Mouse (Mus musculus): Measurements from ENCODE around the gene Uevld.
"Not testable (repeated sequence)": the region's sequence is repeated elsewhere in the genome, so short reads cannot be mapped to it uniquely, and the experiment has no call there.

Uevld gene

DNA sequence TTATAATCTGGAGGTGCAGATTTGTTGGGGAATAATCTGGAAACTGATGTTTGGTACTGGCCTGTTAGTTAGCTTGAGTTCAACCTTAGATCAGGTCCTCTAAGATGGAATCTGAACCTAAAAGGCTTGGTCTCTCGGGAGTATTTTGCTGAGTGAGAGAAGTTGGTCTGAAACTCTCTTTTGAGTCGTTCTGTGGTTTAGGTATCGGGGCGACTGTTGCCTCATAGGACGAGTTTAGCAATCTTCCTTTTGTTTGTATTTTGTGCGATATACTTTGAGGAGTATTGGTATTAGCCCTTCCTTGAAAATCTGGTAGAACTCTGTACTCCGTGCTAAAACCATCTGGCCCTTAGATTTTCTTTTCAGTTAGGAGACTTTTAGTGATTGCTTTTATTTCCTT is 5.7 kb upstream of the Uevld start:
- DNase-seq = no peak

DNA sequence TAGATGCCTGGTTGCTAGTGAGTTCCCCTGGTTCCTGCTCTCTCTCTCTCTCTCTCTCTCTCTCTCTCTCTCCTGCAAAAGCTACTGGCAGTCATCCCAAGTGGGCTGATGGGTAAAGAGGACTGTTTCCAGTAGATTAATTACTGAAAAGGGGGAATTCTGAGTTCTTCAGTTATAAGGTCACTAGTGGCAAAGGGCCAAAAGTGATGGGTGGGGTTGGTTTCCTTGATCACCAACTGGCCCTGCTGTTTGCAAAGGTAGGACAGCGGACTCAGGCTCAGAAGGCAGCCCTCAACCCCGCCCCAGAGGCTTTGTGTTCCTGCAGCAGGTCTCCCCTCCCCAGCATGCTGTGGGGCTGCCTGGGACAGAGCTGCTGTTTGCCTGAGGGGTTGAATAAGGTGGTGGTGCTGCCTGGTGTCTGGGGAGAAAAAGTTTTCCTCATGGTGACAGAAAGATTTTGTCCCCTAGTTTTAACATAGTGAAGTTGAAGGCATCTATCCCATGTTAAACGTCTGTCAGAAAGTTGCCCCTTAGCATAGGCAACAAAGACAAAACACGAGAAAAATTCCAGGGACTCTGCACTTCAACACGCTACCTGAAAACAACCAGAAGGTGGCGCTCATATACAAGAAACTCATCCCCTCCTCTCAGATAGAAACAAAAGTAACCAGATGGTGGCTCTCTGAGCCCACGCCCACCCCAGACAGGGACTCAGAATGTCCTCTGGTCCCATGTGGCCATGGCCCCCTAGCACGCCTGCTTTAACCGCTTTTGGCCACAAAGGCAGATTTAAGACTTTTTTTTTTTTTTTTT is 4.7 kb upstream of the Uevld start:
- peak; percentile 72 for DNase-seq

DNA sequence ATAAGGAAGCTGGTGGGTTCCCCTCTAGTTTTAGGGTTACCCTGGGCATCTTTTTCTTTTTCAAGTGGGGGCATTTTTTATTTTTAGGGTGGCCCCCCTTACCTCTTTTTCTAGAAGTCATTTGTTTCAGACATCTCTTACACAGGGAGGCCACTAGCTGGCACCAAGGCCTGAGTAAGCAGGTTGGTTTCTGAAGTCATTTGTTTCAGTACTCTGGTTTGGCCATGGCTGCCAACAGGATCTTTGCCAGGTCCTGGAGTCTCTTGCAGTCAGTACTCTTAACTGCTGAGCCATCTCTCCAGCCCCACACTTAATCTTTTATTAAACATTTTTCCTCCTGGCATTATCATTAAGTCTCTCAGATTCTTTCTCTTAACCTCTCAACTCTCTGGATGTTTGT is 3.8 kb upstream of the Uevld start:
- DNase-seq = no peak

DNA sequence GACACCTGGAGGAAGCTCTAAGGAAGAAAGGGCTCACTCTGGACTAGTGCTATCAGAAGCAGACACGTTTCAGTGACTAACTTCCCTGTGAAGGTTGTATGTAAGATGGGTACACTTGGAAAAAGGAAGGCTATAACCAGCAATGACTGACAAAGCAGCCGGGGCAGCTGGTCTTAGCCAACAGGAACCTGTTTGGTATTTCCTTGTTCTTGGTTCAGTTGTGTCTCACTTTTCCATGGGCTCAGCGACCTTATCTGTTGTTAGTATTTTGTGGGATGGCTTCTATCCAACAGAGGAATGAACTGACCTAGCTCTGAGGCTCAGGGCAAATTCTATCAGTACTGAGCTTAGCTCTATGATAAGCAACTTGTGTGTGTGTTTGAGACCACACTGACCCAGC is 2.7 kb upstream of the Uevld start:
- DNase-seq = no peak

DNA sequence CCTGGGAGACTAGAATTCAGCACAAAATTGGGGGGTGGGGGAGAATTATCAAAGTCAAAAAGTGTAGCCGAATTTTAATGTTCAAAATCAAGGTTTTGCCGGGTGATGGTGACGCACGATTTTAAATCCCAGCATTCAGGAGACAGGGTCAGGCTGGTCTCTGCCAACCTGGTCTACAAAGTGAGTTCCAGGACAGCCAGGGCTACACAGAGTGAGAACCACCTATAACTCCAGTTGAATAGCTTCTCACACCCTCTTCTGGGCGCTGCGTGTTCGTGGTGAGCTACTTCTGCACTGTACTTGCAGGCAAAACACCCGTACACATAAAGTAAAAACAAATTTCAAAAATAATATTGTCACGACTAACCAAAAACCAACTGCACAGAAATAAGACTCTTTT is 526 bp upstream of the Uevld start:
- peak; percentile 42 for DNase-seq

DNA sequence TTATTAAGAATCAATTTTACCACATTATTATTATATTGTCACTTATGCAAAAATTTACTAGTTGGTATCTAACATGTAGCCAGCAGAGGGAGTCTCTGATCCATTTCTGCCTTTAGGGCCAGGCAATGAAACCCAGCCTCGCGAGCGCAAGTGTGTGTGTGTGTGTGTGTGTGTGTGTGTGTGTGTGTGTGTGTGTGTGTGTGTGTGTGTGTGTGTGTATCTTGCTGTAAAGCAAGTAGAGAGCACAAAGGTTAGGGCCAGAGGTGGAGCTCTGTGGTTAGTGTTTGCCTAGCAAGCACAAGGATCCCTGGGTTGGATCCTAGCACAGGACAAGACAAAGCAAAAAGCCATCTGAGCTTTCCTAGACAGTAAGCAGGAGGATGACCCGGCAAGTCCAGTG is 22.5 kb downstream of the Uevld start:
- no peak for DNase-seq

DNA sequence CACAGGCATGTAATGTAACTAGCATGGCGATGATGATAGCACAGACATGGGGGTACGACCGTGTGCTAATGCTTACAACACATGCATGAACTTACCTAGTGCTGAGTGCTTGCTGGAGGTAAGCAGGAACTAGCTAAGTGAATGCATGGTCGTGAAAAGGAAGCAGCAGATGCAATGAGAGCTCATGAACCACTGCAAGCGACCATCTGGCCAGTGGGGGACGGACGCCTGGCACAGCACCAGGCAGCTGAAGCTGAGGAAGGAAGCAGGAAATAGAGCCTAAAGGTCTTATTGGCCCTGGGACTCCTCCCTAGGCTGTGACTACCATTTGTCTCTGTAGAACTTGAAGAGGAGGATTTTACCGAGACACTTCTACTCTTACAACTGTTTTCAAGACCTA is 23.5 kb downstream of the Uevld start:
- DNase-seq = no peak

DNA sequence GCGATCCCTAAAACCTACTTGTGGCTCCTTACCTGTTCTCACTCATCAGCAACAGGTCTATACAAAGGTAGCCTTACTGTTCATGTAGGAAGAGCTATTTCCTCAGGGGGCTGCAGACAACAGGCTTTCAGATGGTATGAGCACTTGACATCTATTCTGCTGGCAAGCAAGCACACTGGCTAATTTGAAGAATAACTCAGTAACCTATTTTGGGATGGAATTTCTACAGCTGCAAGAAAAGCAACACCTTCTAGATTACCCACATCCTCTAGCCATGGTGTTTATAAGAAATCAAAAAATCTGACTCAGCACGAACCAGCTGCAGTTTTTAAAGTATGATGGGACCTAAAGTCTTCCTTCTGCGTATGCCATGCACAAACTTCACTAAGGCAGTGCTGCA is 27.0 kb downstream of the Uevld start:
- no peak for DNase-seq

DNA sequence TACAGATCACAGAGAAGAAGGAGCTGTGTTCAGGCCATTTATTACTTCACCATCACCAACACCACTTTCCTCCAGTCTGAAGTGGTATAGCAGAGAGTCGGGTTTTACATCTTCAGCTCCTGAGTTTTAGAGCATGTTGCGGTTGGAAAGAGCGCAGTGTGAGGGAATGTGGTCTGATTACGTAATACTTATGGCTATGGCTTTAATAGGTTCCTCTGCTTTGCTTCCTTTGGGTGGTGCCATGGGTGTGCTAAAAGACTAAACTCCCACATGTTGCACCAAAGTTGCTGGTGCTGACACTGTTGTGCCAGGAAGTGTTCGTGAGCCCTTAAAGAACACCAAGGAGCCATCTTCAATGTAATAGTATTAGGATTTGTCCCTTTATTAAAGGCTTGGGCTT is 30.0 kb downstream of the Uevld start:
- DNase-seq = no peak

DNA sequence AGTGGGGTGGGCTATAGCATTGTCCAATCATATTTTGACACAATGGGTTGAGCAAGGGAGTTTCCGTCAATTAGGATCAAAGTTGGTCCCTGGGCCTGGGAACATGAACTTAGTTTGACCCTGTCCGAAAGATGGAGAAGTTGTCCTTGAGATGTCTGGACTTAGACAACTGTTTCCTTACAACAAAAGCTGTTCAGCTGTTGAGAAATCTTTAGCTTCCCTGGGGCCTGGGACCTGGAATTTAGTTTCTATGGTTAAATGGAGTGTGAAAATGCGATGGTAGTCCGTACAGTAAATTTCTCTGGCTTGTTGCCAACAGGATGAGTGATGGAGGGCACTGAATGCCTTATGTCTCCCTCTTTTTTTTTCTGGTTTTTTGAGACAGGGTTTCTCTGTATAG is 36.3 kb downstream of the Uevld start:
- no peak for DNase-seq

DNA sequence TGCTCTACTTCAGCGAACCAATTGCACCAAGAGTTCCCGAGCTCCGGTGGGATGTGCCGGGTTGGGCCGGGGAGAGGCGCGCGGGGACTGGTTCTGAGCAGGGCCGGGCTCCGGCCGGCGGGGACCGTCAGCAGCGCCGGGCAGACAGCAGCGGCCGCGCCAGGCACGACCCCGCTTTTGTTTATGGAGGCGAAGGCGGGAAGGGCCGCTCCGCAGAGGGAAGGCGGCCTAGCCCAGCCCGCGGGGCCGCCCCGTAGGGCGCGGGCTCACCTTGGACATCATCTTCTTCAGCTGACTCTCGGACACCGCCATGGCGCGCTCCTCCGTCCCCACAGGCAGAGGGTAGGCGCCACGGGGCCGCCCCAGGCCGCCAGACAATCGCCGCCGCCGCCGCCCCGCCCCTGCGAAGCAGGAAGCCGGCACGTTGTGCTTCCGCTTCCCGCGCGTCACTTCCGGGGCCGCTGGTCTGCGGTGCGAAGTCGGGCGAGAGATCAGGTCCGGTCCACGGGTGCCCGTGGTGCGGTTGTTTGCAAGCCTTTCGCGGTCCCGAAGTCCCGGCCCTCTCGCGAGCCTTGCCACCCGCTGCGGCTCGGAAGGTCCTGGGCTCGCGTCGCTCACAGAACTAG is 38.7 kb downstream of the Uevld start, which contains the start of gene Tsg101:
Gene Tsg101, minus strand, starts transcription at position 419 of the 626 bp plus-strand sequence.
- DNase-seq = peak; percentile 90

DNA sequence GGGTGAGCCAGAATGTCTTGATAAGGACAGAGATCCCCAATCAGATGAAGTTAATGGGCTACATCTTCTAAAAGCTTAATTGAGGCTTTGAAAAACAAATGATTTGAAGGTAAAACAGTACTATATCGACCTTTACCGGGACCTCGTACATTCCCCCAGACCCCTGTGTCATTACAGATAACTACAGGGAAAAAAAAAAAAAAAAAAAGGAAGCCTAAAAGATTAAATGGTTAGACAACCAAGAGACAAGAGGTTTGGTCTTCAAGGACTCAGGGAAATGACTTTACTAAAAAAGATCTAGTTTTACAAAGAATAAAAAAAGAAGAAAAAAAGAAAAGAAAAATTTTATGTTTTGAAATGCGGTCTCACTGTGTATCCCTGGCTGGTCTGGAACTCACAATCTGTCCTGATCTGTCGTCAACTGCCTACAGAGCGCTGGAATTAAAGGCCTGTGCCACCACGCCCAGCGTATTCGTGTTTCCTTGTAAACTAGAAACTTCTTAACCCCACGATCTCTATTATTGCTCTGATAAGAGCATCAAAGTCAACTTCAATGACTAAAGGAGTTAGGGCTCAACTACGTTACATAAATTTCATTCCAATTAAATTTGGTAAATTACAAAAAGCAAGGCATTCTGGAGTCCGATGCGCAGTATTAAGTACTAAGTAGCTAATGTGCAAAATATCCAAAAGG is 39.5 kb downstream of the Uevld start:
- DNase-seq = no peak

DNA sequence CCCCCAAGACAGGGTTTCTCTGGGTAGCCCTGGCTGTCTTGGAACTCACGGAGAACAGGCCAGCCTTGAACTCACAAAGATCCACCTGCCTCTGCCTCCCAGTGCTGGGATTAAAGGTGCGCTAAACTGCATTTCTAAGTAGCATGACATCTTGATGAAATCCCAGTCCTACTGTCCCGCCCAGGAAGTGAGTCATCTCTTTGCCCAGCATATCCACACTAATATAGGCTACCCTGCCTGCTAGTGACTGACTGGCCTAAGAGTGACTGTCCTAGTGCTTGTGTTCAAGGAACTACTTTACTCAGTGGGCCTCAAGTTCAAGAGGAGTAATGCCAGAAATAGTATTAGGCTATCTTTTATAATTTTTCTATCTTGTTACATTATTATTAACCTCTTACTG is 42.0 kb downstream of the Uevld start:
- no peak for DNase-seq

DNA sequence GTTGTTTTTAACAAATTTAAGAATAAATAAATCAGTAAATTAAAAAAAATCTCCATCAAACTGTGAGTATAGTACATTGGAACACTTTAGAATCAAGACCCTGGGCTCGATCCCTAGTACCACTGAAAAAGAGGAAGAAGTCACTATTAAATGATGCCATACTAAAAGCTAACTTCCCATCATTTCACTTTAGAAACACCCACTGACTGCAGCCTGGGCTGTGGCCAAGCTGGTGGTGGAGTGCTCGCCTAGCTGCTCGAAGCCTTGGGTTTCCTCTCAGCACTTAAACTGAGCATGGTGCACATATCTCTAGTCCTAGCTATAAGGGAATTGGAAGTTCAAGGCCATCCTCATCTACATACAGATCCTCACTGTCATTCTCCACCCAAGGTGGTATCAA is 47.1 kb downstream of the Uevld start:
- no peak for DNase-seq

DNA sequence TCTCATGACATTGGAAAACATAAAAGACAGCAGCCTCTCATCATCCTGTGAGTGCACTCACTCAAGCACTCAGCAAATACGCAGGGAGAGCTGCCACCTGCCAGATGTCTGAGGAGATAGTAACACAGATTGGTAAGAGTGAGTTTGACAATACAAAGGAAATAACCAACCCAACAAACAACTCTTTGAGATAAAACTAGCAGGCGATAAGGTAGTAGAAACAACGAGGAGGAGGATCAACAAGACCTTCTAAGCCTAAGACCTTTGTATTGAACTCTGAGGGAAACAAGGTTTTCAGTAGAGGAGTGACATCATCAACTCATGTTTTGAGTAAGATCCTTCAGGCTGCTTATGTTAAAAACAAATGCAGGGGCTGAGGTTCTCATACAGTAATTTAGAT is 59.0 kb downstream of the Uevld start:
- no peak for DNase-seq

DNA sequence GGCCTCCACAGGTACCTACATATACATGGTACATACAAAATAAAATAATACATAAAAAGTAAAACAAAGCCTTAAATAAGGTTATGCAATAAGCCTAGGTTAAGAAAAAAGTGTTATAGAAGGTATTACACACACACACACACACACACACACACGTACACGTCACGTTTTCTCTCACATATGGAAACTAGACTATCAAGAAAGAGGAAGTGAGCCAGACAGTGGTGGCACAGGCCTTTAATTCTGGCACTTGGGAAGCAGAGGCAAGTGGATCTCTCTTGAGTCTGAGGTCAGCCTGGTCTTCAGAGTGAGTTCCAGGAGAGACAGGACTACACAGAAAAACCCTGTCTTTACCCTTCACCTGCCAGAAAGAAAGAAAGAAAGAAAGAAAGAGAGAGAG is 62.8 kb downstream of the Uevld start:
- no peak for DNase-seq

DNA sequence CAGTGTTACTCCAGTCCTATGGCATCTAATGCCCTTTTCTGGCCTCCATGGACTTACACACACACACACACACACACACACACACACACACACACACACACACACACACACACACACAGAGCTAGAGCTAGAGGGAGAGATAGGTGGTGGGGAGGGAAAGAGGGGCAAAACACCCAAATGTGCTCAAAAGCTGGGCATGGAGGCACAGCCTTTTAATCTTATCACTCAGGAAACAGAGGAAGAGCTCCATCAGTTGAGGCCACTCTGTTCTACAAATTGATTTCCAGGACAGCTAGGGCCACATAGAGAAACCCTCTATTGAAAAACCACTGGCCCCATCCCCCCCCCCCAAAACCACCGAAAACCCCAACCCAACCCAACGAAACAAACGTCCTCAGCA is 75.0 kb downstream of the Uevld start:
- DNase-seq = no peak

DNA sequence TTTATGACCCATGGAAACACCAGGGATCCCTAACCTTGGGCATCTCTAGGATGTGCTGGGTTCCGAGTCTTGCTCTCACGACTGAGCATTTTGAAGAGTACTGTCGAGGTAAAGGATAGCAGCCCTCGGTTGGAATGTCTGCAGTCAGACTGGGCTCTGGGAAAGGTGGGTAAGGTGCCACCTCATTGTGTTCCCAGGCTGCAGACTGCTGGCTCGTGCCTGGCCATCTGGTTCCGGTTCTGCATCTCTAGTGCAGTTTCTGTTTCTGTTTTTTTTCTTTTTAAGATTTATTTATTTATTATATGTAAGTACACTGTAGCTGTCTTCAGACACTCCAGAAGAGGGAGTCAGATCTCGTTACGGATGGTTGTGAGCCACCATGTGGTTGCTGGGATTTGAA is 76.4 kb downstream of the Uevld start:
- DNase-seq = not testable (repeated sequence)

DNA sequence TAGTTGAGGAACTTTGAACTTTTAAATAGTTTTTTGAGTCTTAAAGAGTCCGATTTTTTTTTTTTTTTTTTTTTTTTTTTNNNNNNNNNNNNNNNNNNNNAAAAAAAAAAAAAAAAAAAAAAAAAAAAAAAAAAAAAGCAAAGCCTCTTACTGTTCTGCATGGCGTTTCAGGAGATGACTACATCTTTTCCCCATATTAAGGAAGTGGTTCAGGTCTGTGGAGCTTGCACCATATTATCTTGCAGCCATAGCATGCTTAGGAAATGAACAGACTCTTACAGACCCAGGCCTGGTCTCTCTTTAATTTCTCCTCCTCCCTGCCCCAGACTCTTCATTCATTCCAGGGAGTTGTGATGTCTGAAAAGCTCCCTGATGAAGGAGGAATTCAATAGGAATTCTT is 77.3 kb downstream of the Uevld start:
- DNase-seq = no peak

DNA sequence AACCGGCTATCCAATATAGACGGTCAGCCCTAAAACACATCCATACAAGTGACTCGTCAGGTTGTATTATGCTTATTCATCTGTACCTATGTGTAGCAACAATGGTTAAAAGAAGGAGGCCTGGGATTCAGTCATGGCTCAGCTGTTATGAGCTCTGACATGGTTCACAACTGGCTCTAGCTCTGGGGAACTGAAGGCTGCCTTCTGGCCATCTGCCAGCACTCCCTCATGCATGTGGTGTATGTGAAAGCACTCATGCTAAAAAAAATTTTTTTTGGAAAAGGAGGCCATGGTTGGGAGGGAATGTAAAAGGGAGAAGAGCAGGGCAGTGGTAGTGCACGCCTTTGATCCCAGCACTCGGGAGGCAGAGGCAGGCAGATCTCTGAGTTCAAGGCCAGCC is 78.5 kb downstream of the Uevld start:
- no peak for DNase-seq

DNA sequence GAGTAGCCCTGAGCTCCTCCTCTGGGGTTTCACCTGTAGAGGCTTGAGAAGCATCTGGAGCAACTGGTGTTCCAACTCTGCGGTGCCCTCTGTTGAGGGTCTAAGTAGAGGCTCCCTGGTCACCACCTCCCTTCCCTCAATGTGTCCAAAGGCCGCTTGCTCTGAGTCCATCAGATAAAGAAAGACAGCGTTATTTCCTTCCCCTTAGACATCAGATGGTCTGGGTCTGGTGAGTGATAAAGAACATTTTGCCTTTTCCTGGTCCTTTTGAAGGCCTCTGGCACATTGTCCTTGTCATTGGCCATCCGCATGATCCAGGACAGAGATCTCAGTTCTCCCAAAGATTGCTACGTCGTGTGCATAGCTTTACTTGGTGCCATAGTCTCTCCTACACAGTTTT is 81.1 kb downstream of the Uevld start:
- DNase-seq = no peak

DNA sequence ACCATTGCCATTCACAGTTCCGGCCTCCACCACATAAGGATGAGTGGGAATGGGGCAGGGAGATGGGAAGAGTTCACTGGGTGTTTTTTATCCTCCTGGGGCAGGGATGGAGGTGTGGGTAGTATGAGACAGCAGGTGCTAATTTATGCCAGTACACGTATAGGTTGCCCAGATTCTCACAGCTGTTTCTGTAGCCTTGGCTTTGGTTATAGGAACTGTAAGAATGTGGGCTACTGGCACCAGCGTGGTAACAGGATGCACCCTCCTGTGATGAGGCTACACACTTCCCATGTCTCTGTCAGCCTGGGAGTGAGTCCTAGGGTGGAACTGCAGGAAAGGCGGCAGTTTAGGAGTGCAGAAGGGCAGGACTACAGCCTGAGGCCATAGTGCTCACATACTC is 81.5 kb downstream of the Uevld start:
- DNase-seq = no peak

Measured in cerebellum, adult 9-11 months (tissue).